Mouse (Mus musculus): Measurements from ENCODE around the gene St3gal2. TPM values are rescaled to one million over a fixed set of nuclear protein-coding genes. Genes with fewer than 3 reads are reported as not detected.
"Not testable (repeated sequence)": the region's sequence is repeated elsewhere in the genome, so short reads cannot be mapped to it uniquely, and the experiment has no call there.

St3gal2 gene
- total RNA-seq, 2 experiments from 2014 or later: 32.6 to 33.0 TPM

- intact Hi-C loops (cut with DNase I): no loop called here
- DNase-seq: no peak
Measured at GRCm38 (mm10) chr8:110940682-110941452, 21.1 kb downstream of the St3gal2 start.

- peak; percentile 84 to 87 for DNase-seq
Measured at GRCm38 (mm10) chr8:110941453-110941948, 21.8 kb downstream of the St3gal2 start.

GRCm38 (mm10) chr8:110944276-110944876, 24.7 kb downstream of the St3gal2 start:
- peak in 1 of 2 experiments; percentile 40 for DNase-seq
- intact Hi-C loops (cut with DNase I): no loop called here

More at GRCm38 (mm10) chr8:110941453-110941948, 21.8 kb downstream of the St3gal2 start:
- intact Hi-C loops (cut with DNase I): no loop called here

- DNase-seq: no peak
- intact Hi-C loops (cut with DNase I): no loop called here
Measured at GRCm38 (mm10) chr8:110945716-110946115, 26.0 kb downstream of the St3gal2 start.

- DNase-seq: peak; percentile 60 to 63
- intact Hi-C loops (cut with DNase I): no loop called here
Measured at GRCm38 (mm10) chr8:110950065-110950484, 30.4 kb downstream of the St3gal2 start.

- intact Hi-C loops (cut with DNase I): no loop called here
- DNase-seq: no peak
Measured at GRCm38 (mm10) chr8:110954776-110955175, 35.1 kb downstream of the St3gal2 start.

- intact Hi-C loops (cut with DNase I): no loop called here
- no peak for DNase-seq
Measured at GRCm38 (mm10) chr8:110956619-110957450, 37.1 kb downstream of the St3gal2 start.

- intact Hi-C loops (cut with DNase I): no loop called here
- DNase-seq: no peak
Measured at GRCm38 (mm10) chr8:110957471-110957870, 37.7 kb downstream of the St3gal2 start.

- intact Hi-C loops (cut with DNase I): no loop called here
- DNase-seq: no peak
Measured at GRCm38 (mm10) chr8:110958135-110958534, 38.4 kb downstream of the St3gal2 start.

GRCm38 (mm10) chr8:110958553-110958952, 38.8 kb downstream of the St3gal2 start:
- DNase-seq; intact Hi-C loops (cut with DNase I): not testable (repeated sequence)

GRCm38 (mm10) chr8:110959071-110959780, 39.5 kb downstream of the St3gal2 start:
- intact Hi-C loops (cut with DNase I): no loop called here
- DNase-seq: no peak

- intact Hi-C loops (cut with DNase I): no loop called here
- no peak for DNase-seq
Measured at GRCm38 (mm10) chr8:110959906-110960305, 40.2 kb downstream of the St3gal2 start.

GRCm38 (mm10) chr8:110963051-110963450, 43.3 kb downstream of the St3gal2 start:
- intact Hi-C loops (cut with DNase I): no loop called here
- no peak for DNase-seq

GRCm38 (mm10) chr8:110964666-110965065, 44.9 kb downstream of the St3gal2 start:
- DNase-seq: no peak
- intact Hi-C loops (cut with DNase I): loop anchor here (5.0 kb wide), 2 partner anchors 42 to 62 kb away; partner anchors contain the start of gene Fuk

GRCm38 (mm10) chr8:110965594-110965993, 45.9 kb downstream of the St3gal2 start:
- intact Hi-C loops (cut with DNase I): loop anchor here (5.0 kb wide), 2 partner anchors 43 to 63 kb away; partner anchors contain the start of gene Fuk
- DNase-seq: peak; percentile 78 to 91

GRCm38 (mm10) chr8:110966586-110966985, 46.9 kb downstream of the St3gal2 start:
- DNase-seq: no peak
- intact Hi-C loops (cut with DNase I): loop anchor here (5.0 kb wide), 2 partner anchors 44 to 64 kb away; partner anchors contain the start of gene Fuk

GRCm38 (mm10) chr8:110967326-110967725, 47.6 kb downstream of the St3gal2 start:
- intact Hi-C loops (cut with DNase I): loop anchor here (5.0 kb wide), 2 partner anchors 45 to 65 kb away; partner anchors contain the start of gene Fuk

GRCm38 (mm10) chr8:110969910-110970770, 50.4 kb downstream of the St3gal2 start:
- DNase-seq: peak; percentile 82 to 85
- intact Hi-C loops (cut with DNase I): loop anchor here (5.0 kb wide), 3 partner anchors 48 to 223 kb away; partner anchors contain the start of gene Fuk

More at GRCm38 (mm10) chr8:110967326-110967725, 47.6 kb downstream of the St3gal2 start:
- no peak for DNase-seq

GRCm38 (mm10) chr8:110976532-110976931, 56.8 kb downstream of the St3gal2 start:
- DNase-seq; intact Hi-C loops (cut with DNase I): not testable (repeated sequence)
